Mouse (Mus musculus) kidney, adult 2 months (tissue): ENCODE results near the gene Crybb1.

Experiments
- CTCF ChIP-seq: fragments of 200-500 bp; conservative IDR thresholded peaks from 2 replicates; pipeline ENCODE4 v1.5.1; 2011; ENCODE audit warnings: low read depth, mild to moderate bottlenecking, control low read depth, low read length, moderate library complexity, mixed read lengths; ENCODE audit not compliant: insufficient read depth, insufficient read length
- POLR2A ChIP-seq: fragments of 200-500 bp; IDR thresholded peaks from one replicate; pipeline ENCODE4 v1.6.1; 2011; ENCODE audit warnings: low read depth, low read length, control low read depth

- TF ChIP-seq CTCF (no peak), POLR2A (no peak)
Observed at GRCm38 (mm10) chr5:112241849-112242248, 13.8 kb upstream of the Crybb1 start.
